Mouse (Mus musculus) layer of hippocampus, postnatal 25 days (tissue): ENCODE results near the gene Cep63. TPM values are rescaled to one million over a fixed set of nuclear protein-coding genes. Genes with fewer than 3 reads are reported as not detected.

Experiments used
- DNase-seq, 2 experiments: peaks; one replicate each; pipeline ENCODE4 v3.0.0; 2022; ENCODE audit warnings: mixed read lengths in 2 of 2, low spot score in 1 of 2; ENCODE audit errors: extremely low spot score in 1 of 2
- total RNA-seq, 2 experiments: library from RNA; stranded (reverse); gene quantifications; 2 replicates each; pipeline ENCODE4 v1.2.3; 2021

Gene Cep63
- total RNA-seq, 2 experiments from 2014 or later: 27.3 to 33.4 TPM

GRCm38 (mm10) chr9:102632173-102632572, 5.8 kb upstream of the Cep63 start:
- no peak for DNase-seq

- DNase-seq: no peak
Observed at GRCm38 (mm10) chr9:102631589-102632147, 5.3 kb upstream of the Cep63 start.

- no peak for DNase-seq
Observed at GRCm38 (mm10) chr9:102629052-102629451, 2.7 kb upstream of the Cep63 start.

- no peak for DNase-seq
Observed at GRCm38 (mm10) chr9:102627442-102627841, 1.1 kb upstream of the Cep63 start.

- DNase-seq: no peak
Observed at GRCm38 (mm10) chr9:102626839-102627225, 498 bp upstream of the Cep63 start.

GRCm38 (mm10) chr9:102625401-102625982, 842 bp downstream of the Cep63 start:
- DNase-seq: peak in 1 of 2 experiments; percentile 39

- DNase-seq: no peak
Observed at GRCm38 (mm10) chr9:102623581-102623980, 2.8 kb downstream of the Cep63 start.

- DNase-seq: no peak
Observed at GRCm38 (mm10) chr9:102622876-102623275, 3.5 kb downstream of the Cep63 start.

GRCm38 (mm10) chr9:102622192-102622857, 4.0 kb downstream of the Cep63 start:
- peak in 1 of 2 experiments; percentile 50 for DNase-seq

GRCm38 (mm10) chr9:102621385-102621784, 4.9 kb downstream of the Cep63 start:
- no peak for DNase-seq

- no peak for DNase-seq
Observed at GRCm38 (mm10) chr9:102616267-102616666, 10.1 kb downstream of the Cep63 start.

- no peak for DNase-seq
Observed at GRCm38 (mm10) chr9:102615071-102615470, 11.3 kb downstream of the Cep63 start.

- DNase-seq: no peak
Observed at GRCm38 (mm10) chr9:102609221-102609620, 17.1 kb downstream of the Cep63 start.

GRCm38 (mm10) chr9:102607471-102607870, 18.9 kb downstream of the Cep63 start:
- DNase-seq: no peak

GRCm38 (mm10) chr9:102605162-102605561, 21.2 kb downstream of the Cep63 start:
- DNase-seq: no peak

GRCm38 (mm10) chr9:102601666-102602065, 24.7 kb downstream of the Cep63 start:
- DNase-seq: no peak

GRCm38 (mm10) chr9:102601187-102601586, 25.1 kb downstream of the Cep63 start:
- no peak for DNase-seq

- no peak for DNase-seq
Observed at GRCm38 (mm10) chr9:102595662-102596436, 30.5 kb downstream of the Cep63 start.

GRCm38 (mm10) chr9:102594667-102595393, 31.5 kb downstream of the Cep63 start:
- no peak for DNase-seq

GRCm38 (mm10) chr9:102587347-102587746, 39.0 kb downstream of the Cep63 start:
- DNase-seq: no peak
